26 mouse cellular contexts compared by ENCODE assay signal in the genomic region with DNA sequence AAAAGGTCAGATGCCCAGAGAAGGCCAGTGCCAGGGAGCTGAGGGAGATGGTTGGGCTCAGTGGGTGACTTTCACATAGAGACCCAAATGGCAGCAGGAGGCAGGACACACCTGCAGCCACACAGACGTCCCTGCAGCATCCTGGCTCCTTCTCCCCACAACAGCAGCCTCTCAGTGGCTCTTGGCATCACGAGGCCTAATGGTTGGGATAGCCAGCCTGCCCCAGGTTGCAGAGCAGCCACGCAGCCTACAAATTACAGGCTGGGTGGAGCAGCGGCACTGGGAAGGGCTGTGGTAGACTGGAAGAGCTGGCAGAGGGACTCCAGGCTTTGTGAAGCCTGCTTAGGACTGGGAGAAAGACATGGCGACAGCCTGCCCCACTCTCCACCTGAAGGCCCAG.
"Had no signal": no experiment of that assay in that cellular context is flagged by ENCODE, and none has a peak within 500 bp of the region (broad histone marks: within the 10 kb centered on the region; RNA-seq: fewer than 3 reads in every experiment).

No protein-coding gene starts in this region.

- H3K4me1 ChIP-seq: hindbrain, embryonic 12.5 days; hindbrain, embryonic 15.5 days; liver, embryonic 13.5 days; liver, embryonic 15.5 days had no signal

- H3K9me3 ChIP-seq: heart, embryonic 12.5 days; hindbrain, embryonic 10.5 days; hindbrain, embryonic 12.5 days; hindbrain, embryonic 15.5 days; kidney, embryonic 15.5 days; limb, embryonic 12.5 days; liver, embryonic 13.5 days; liver, embryonic 15.5 days had no signal

- H3K4me2 ChIP-seq: heart, embryonic 12.5 days; hindbrain, embryonic 12.5 days; hindbrain, embryonic 15.5 days; kidney, embryonic 15.5 days; limb, embryonic 12.5 days; liver, embryonic 11.5 days; liver, embryonic 13.5 days; liver, embryonic 15.5 days had no signal

- H3K9ac ChIP-seq: heart, embryonic 12.5 days; hindbrain, embryonic 12.5 days; hindbrain, embryonic 15.5 days; kidney, embryonic 15.5 days; limb, embryonic 12.5 days; liver, embryonic 13.5 days; liver, embryonic 15.5 days had no signal

- ATAC-seq: hindbrain, postnatal 0 days; intestine, embryonic 16.5 days had no signal

- H3K4me3 ChIP-seq: gastrocnemius, adult 2 months; heart, adult 2 months; heart, embryonic 12.5 days; hindbrain, embryonic 10.5 days; hindbrain, embryonic 12.5 days; hindbrain, embryonic 15.5 days; kidney, embryonic 15.5 days; limb, embryonic 12.5 days; liver, embryonic 13.5 days; liver, embryonic 15.5 days had no signal

- H3K27me3 ChIP-seq: hindbrain, embryonic 12.5 days; hindbrain, embryonic 15.5 days had no signal

- DNase-seq: gastrocnemius, postnatal 10 days; gastrocnemius, postnatal 25 days; heart, adult 2 months; heart, postnatal 4 days; kidney, adult 11 months; kidney, adult 2 months; kidney, adult 9 months; kidney, postnatal 14 days; kidney, postnatal 36 days; layer of hippocampus, adult 9-11 months; layer of hippocampus, postnatal 36 days; left cerebral cortex, postnatal 4 days; liver; liver, embryonic 13.5 days had no signal

- H3K27ac ChIP-seq: gastrocnemius, adult 2 months; heart, adult 2 months; hindbrain, embryonic 10.5 days; hindbrain, embryonic 12.5 days; hindbrain, embryonic 15.5 days; hindbrain, postnatal 0 days; kidney, embryonic 15.5 days; kidney, postnatal 0 days; limb, embryonic 12.5 days; liver, embryonic 13.5 days; liver, embryonic 15.5 days had no signal

- H3K36me3 ChIP-seq: heart, embryonic 12.5 days; hindbrain, embryonic 10.5 days; hindbrain, embryonic 12.5 days; hindbrain, embryonic 15.5 days; kidney, embryonic 15.5 days; limb, embryonic 12.5 days; liver, embryonic 13.5 days; liver, embryonic 15.5 days had no signal
